Mouse (Mus musculus): ENCODE data around the gene Slc38a10. TPM values are rescaled to one million over a fixed set of nuclear protein-coding genes. Genes with fewer than 3 reads are reported as not detected.

The Slc38a10 gene
- polyA plus RNA-seq, 1 experiment from 2014 or later = 118 TPM

DNA sequence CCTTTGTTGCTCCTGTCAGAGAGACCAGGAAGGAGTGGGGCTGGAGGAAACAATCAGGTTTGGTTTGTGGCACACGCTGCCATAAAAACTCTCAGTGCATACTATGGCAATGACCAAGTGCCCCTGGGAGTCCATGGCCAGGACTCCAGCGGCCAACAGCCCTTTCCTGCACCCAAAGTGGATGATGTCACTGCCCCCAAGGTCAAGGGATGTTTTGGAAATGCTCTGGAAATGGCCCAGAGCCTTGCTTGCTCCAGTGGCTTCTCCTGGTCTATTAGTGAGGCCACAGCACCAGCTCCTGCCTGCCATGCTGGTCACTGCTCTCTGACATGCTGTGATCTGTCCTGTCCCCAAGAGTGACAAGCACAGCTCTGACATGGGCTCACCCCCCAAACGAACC is 75.0 kb downstream of the Slc38a10 start:
- 87% methylated on average over 3 of the region's 3 CpGs for WGBS
- no peak overlapping the region for H3K27ac ChIP-seq (ENCODE audit: low read length)
- no peak for ATAC-seq

GRCm38 (mm10) chr11:120072986-120073647 is 78.0 kb downstream of the Slc38a10 start:
- no peak for ATAC-seq
- H3K27ac ChIP-seq (ENCODE audit: low read length) = no peak overlapping the region
- H3K4me2 ChIP-seq (ENCODE audit: low read length) = no peak overlapping the region
- H3K4me3 ChIP-seq (ENCODE audit: low read depth, low read length) = no peak overlapping the region
- 93% methylated on average over 9 of the region's 9 CpGs for WGBS
- H3K9ac ChIP-seq (ENCODE audit: low read depth, low read length) = no peak overlapping the region
- no peaks in the 10 kb centered on the region for H3K27me3 ChIP-seq (ENCODE audit: control insufficient read depth, insufficient read depth, low read depth, low read length)
- no peaks in the 10 kb centered on the region for H3K9me3 ChIP-seq (replicated peaks; ENCODE audit: control insufficient read depth, low read length, poor library complexity, severe bottlenecking)
- H3K36me3 ChIP-seq (ENCODE audit: control insufficient read depth, insufficient read depth, low read length) = peaks cover 38% of the 10 kb centered on the region
- H3K4me1 ChIP-seq (ENCODE audit: control insufficient read depth, insufficient read depth, low read length) = no peaks in the 10 kb centered on the region

More for the DNA sequence above, 75.0 kb downstream of the Slc38a10 start:
- Histone ChIP-seq H3K4me2 (ENCODE audit: low read length) (no peak overlapping the region), H3K4me1 (ENCODE audit: control insufficient read depth, insufficient read depth, low read length) (no peaks in the 10 kb centered on the region), H3K4me3 (ENCODE audit: low read depth, low read length) (no peak overlapping the region), H3K9ac (ENCODE audit: low read depth, low read length) (no peak overlapping the region), H3K36me3 (ENCODE audit: control insufficient read depth, insufficient read depth, low read length) (peaks cover 34% of the 10 kb centered on the region), H3K9me3 (replicated peaks; ENCODE audit: control insufficient read depth, low read length, poor library complexity, severe bottlenecking) (no peaks in the 10 kb centered on the region), H3K27me3 (ENCODE audit: control insufficient read depth, insufficient read depth, low read depth, low read length) (no peaks in the 10 kb centered on the region)

DNA sequence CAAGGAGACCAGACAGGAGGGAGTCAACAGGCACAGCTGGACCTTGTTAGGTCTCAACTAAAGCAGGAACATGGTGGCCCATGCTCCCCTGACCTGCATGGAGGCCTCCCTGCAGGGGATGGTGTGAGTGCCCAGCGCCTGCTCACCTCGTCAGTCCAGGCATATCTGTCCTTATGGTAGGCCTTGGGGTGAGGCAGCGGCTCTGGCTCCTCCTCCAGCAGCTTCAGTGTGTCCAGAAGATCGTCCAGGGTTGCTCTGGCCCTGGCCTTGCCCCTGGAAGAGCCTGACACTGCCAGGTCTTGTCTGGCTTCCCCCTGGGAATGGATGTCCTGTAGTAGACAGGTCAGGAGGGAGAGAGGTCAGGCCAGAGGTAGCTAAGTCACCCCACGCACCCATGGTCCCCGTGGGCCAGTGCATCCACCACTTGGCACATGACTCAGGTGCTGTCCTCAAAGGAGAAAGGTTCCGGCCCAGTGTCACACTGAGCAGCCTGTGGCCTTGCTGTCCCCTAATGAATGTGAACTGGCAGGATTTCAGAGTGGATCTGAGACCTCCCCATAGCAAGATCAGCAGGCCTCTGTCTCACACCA is 79.3 kb downstream of the Slc38a10 start:
- Histone ChIP-seq H3K9me3 (replicated peaks; ENCODE audit: control insufficient read depth, low read length, poor library complexity, severe bottlenecking) (no peaks in the 10 kb centered on the region), H3K4me1 (ENCODE audit: control insufficient read depth, insufficient read depth, low read length) (no peaks in the 10 kb centered on the region), H3K4me3 (ENCODE audit: low read depth, low read length) (no peak overlapping the region), H3K27me3 (ENCODE audit: control insufficient read depth, insufficient read depth, low read depth, low read length) (no peaks in the 10 kb centered on the region), H3K27ac (ENCODE audit: low read length) (no peak overlapping the region), H3K9ac (ENCODE audit: low read depth, low read length) (no peak overlapping the region), H3K4me2 (ENCODE audit: low read length) (no peak overlapping the region), H3K36me3 (ENCODE audit: control insufficient read depth, insufficient read depth, low read length) (peaks cover 39% of the 10 kb centered on the region)
- no peak for ATAC-seq
- 83% methylated on average over 7 of the region's 7 CpGs for WGBS

DNA sequence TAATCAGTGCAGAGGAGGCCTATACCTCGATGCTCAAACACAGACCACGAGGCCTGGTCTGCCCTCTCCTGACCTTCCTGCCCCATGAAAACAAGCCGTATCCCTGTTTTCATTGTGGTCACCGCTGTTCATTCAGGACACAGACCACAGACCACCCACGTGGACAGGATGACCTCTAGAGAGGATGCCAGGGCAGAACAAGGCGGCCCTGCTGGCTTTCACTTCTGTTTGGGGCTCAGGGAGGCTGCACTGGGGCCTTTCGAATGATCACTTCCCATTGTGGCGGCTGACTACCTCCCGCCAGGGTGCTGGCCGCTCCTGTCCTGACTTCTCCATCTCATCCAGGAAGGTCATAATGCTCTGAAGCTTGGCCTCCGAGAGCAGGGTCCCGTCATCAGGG is 80.1 kb downstream of the Slc38a10 start:
- WGBS = 37% methylated on average over 12 of the region's 12 CpGs
- H3K36me3 ChIP-seq (ENCODE audit: control insufficient read depth, insufficient read depth, low read length) = peaks cover 34% of the 10 kb centered on the region
- H3K9me3 ChIP-seq (replicated peaks; ENCODE audit: control insufficient read depth, low read length, poor library complexity, severe bottlenecking) = no peaks in the 10 kb centered on the region
- no peak overlapping the region for H3K4me2 ChIP-seq (ENCODE audit: low read length)
- no peak overlapping the region for H3K4me3 ChIP-seq (ENCODE audit: low read depth, low read length)
- no peak for ATAC-seq
- no peaks in the 10 kb centered on the region for H3K27me3 ChIP-seq (ENCODE audit: control insufficient read depth, insufficient read depth, low read depth, low read length)
- no peak overlapping the region for H3K9ac ChIP-seq (ENCODE audit: low read depth, low read length)
- no peaks in the 10 kb centered on the region for H3K4me1 ChIP-seq (ENCODE audit: control insufficient read depth, insufficient read depth, low read length)
- H3K27ac ChIP-seq (ENCODE audit: low read length) = no peak overlapping the region

DNA sequence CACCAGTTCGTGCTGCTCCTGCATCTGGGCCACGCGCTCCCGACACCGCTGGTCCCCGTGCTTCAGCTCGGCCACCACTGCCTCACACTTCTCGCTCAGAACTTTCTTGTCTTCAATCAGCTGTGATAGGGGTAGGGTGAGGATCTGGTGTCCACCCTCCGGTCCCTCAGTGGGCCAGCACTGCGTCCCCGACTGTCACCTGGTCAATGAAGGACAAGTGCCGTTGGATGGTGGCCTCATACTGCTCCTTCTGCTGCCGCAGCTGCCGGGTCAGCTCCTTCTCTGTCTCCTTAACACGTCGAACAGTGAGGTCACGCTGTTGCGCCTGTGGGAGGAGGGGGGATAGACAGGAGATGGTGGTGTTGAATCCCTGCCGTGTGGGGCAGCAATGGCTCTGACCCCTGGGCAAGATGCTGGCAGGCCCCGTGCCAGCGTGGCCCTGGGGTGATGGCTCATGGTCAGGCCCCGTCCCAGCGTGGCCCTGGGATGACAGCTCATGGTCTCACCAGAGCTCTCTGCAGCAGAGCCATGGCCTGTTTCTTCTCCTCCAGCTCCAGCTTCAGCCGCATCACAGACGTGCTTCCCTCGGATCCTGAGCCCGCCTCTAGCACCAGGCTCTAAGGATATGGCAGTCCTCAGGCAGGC is 80.7 kb downstream of the Slc38a10 start:
- ATAC-seq = no peak
- H3K27ac ChIP-seq (ENCODE audit: low read length) = no peak overlapping the region
- WGBS = 88% methylated on average over 25 of the region's 27 CpGs

DNA sequence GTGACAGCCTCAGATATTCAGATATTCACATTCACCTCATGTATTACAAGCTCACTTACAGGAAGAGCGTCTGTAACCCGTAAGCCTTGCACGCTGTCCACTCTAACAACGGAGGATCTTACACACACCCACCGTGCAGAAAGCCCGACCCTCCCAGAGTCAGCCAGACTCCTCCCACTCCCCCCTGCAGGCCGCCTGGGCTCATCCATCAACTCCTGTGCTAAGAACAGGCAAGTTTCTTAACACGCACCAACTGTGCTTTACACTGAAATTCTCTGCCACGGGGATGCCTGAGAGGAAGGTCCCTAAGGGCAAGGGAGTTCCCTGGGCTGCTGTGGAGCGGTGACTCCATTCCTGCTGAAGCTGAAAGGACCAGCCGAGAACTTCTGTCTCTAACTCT is 81.9 kb downstream of the Slc38a10 start:
- H3K36me3 ChIP-seq (ENCODE audit: control insufficient read depth, insufficient read depth, low read length) = peaks cover 29% of the 10 kb centered on the region
- H3K9me3 ChIP-seq (replicated peaks; ENCODE audit: control insufficient read depth, low read length, poor library complexity, severe bottlenecking) = no peaks in the 10 kb centered on the region
- no peak overlapping the region for H3K9ac ChIP-seq (ENCODE audit: low read depth, low read length)
- no peaks in the 10 kb centered on the region for H3K27me3 ChIP-seq (ENCODE audit: control insufficient read depth, insufficient read depth, low read depth, low read length)
- no peaks in the 10 kb centered on the region for H3K4me1 ChIP-seq (ENCODE audit: control insufficient read depth, insufficient read depth, low read length)
- ATAC-seq = no peak
- WGBS = 48% methylated on average over 11 of the region's 11 CpGs
- H3K4me3 ChIP-seq (ENCODE audit: low read depth, low read length) = no peak overlapping the region
- H3K4me2 ChIP-seq (ENCODE audit: low read length) = no peak overlapping the region
- H3K27ac ChIP-seq (ENCODE audit: low read length) = no peak overlapping the region

More for the DNA sequence above, 80.7 kb downstream of the Slc38a10 start:
- H3K4me1 ChIP-seq (ENCODE audit: control insufficient read depth, insufficient read depth, low read length) = no peaks in the 10 kb centered on the region
- peaks cover 34% of the 10 kb centered on the region for H3K36me3 ChIP-seq (ENCODE audit: control insufficient read depth, insufficient read depth, low read length)
- H3K27me3 ChIP-seq (ENCODE audit: control insufficient read depth, insufficient read depth, low read depth, low read length) = no peaks in the 10 kb centered on the region
- no peak overlapping the region for H3K9ac ChIP-seq (ENCODE audit: low read depth, low read length)
- no peaks in the 10 kb centered on the region for H3K9me3 ChIP-seq (replicated peaks; ENCODE audit: control insufficient read depth, low read length, poor library complexity, severe bottlenecking)
- no peak overlapping the region for H3K4me3 ChIP-seq (ENCODE audit: low read depth, low read length)
- H3K4me2 ChIP-seq (ENCODE audit: low read length) = no peak overlapping the region

DNA sequence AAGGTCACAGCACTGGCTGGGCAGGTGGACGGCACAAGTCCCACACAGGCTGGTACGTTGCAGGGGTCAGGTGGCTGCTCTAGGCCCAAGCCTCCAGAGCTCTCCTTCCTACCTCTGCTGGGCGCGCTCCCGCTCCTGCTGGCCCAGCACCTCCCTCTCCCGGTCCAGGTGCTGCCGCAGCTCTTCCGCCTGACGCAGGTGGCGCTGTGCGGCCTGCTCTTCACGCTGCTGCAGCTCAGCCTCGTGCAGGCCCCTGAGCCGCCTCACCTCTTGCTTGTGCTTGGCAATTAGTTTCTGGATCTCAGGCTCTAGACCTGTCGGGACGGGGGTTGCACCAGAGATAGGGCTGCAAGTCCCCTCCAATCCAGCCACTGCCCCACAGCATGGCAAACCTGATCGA is 83.3 kb downstream of the Slc38a10 start:
- no peak for ATAC-seq
- H3K9me3 ChIP-seq (replicated peaks; ENCODE audit: control insufficient read depth, low read length, poor library complexity, severe bottlenecking) = no peaks in the 10 kb centered on the region
- H3K4me3 ChIP-seq (ENCODE audit: low read depth, low read length) = no peak overlapping the region
- H3K9ac ChIP-seq (ENCODE audit: low read depth, low read length) = no peak overlapping the region
- H3K4me2 ChIP-seq (ENCODE audit: low read length) = no peak overlapping the region
- H3K27ac ChIP-seq (ENCODE audit: low read length) = no peak overlapping the region
- WGBS = 58% methylated on average over 17 of the region's 17 CpGs
- peaks cover 31% of the 10 kb centered on the region for H3K36me3 ChIP-seq (ENCODE audit: control insufficient read depth, insufficient read depth, low read length)
- H3K4me1 ChIP-seq (ENCODE audit: control insufficient read depth, insufficient read depth, low read length) = no peaks in the 10 kb centered on the region
- no peaks in the 10 kb centered on the region for H3K27me3 ChIP-seq (ENCODE audit: control insufficient read depth, insufficient read depth, low read depth, low read length)

DNA sequence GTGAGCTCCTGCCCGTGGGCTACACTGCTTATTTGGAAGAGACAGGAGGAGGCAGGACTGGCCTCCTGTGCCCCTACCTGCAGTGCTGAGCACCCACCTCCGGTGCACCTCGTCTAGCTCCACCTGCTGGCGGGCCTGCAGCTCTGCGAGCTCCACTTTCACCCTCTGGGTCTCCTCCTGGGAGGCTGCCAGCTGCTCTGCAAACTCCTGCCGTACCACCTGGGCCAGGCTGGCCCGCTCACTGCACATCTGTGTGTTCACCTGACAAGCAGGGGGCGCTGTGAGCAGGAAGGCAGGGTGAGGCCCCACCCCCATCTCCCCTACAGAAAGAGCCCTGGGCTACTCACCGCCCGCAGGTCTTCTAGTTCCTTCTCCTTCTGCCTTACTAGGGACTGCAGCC is 85.9 kb downstream of the Slc38a10 start:
- Histone ChIP-seq H3K27me3 (ENCODE audit: control insufficient read depth, insufficient read depth, low read depth, low read length) (no peaks in the 10 kb centered on the region), H3K4me3 (ENCODE audit: low read depth, low read length) (no peak overlapping the region), H3K27ac (ENCODE audit: low read length) (no peak overlapping the region), H3K9ac (ENCODE audit: low read depth, low read length) (no peak overlapping the region), H3K4me2 (ENCODE audit: low read length) (no peak overlapping the region), H3K9me3 (replicated peaks; ENCODE audit: control insufficient read depth, low read length, poor library complexity, severe bottlenecking) (no peaks in the 10 kb centered on the region), H3K36me3 (ENCODE audit: control insufficient read depth, insufficient read depth, low read length) (peaks cover 18% of the 10 kb centered on the region), H3K4me1 (ENCODE audit: control insufficient read depth, insufficient read depth, low read length) (no peaks in the 10 kb centered on the region)
- peak; percentile 10; the same call in 1 of the 2 replicates for ATAC-seq
- 33% methylated on average over 10 of the region's 10 CpGs for WGBS

DNA sequence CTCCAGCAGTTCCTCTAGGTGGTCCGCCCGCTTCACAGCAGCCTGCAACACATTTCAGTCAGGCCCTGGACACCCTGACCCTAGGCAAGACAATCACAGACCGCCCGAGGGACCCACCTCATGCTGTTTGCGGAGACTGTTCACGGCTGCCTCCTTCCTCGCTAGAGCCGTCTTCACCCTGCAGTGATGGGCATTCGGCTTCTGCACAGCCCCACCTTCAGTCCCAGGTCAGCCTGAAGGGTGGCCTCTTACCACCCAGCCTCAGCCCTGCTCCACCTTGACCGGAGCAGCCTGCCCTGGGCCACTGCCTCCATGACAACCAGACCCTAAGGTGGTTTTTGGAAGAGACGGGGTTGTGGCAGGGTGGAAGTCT is 86.5 kb downstream of the Slc38a10 start:
- 87% methylated on average over 11 of the region's 11 CpGs for WGBS
- Histone ChIP-seq H3K4me2 (ENCODE audit: low read length) (no peak overlapping the region), H3K4me1 (ENCODE audit: control insufficient read depth, insufficient read depth, low read length) (no peaks in the 10 kb centered on the region), H3K27me3 (ENCODE audit: control insufficient read depth, insufficient read depth, low read depth, low read length) (no peaks in the 10 kb centered on the region), H3K36me3 (ENCODE audit: control insufficient read depth, insufficient read depth, low read length) (peaks cover 14% of the 10 kb centered on the region), H3K9ac (ENCODE audit: low read depth, low read length) (no peak overlapping the region), H3K4me3 (ENCODE audit: low read depth, low read length) (no peak overlapping the region), H3K9me3 (replicated peaks; ENCODE audit: control insufficient read depth, low read length, poor library complexity, severe bottlenecking) (no peaks in the 10 kb centered on the region), H3K27ac (ENCODE audit: low read length) (no peak overlapping the region)
- ATAC-seq = no peak

Measured in midbrain, embryonic 16.5 days (tissue).